Mouse (Mus musculus) hindbrain, embryonic 15.5 days (tissue): ENCODE measurements at regions not wholly inside any gene's neighbourhood (a gene's known extent, or its start where the extent isn't known, plus 50 kb on each side); places are given as distances from the start of the nearest gene placed in this dataset.
A peak's percentile ranks its signal among the peaks of the same experiment; 100 is the strongest.
"Not testable (repeated sequence)": the region's sequence is repeated elsewhere in the genome, so short reads cannot be mapped to it uniquely, and the experiment has no call there.

Source experiments
- ATAC-seq: fragments of 200-750 bp; cut with Nextera tagmentation; 2 replicates; pipeline ENCODE4 v1.8.0; 2017; ENCODE audit warnings: low read depth, moderate number of reproducible peaks, moderate TSS enrichment; ENCODE audit not compliant: low FRiP score
- H3K27ac ChIP-seq: fragments of 300-500 bp; sonication (generic); replicated peaks from 2 replicates; pipeline ENCODE4 v1.5.1; 2015; ENCODE audit warnings: mild to moderate bottlenecking, inconsistent platforms
- H3K27me3 ChIP-seq: fragments of 300-500 bp; sonication (generic); 2 replicates; pipeline ENCODE4 v1.6.1; 2015; ENCODE audit warnings: control low read depth, inconsistent platforms
- H3K36me3 ChIP-seq: fragments of 300-500 bp; sonication (generic); 2 replicates; pipeline ENCODE4 v1.6.1; 2015; ENCODE audit warnings: control low read depth, inconsistent platforms
- H3K4me1 ChIP-seq: fragments of 300-500 bp; sonication (generic); replicated peaks from 2 replicates; pipeline ENCODE4 v1.6.1; 2015; ENCODE audit warnings: control low read depth, inconsistent platforms
- H3K4me2 ChIP-seq: fragments of 300-500 bp; sonication (generic); 2 replicates; pipeline ENCODE4 v1.6.1; 2015; ENCODE audit warnings: moderate library complexity, mild to moderate bottlenecking, inconsistent platforms
- H3K4me3 ChIP-seq: fragments of 300-500 bp; sonication (generic); 2 replicates; pipeline ENCODE4 v1.5.1; 2015; ENCODE audit warnings: mild to moderate bottlenecking, inconsistent platforms
- H3K9ac ChIP-seq: fragments of 300-500 bp; sonication (generic); 2 replicates; pipeline ENCODE4 v1.6.1; 2015; ENCODE audit warnings: inconsistent platforms
- H3K9me3 ChIP-seq: fragments of 300-500 bp; sonication (generic); 2 replicates; pipeline ENCODE4 v1.6.1; 2016; ENCODE audit warnings: control low read depth, inconsistent platforms
- WGBS: fragments of 180-500 bp; shearing (Covaris S2); methylation state at CpG from one replicate; pipeline ENCODE4 v1.1.7; 2015; 5-methylcytosine and 5-hydroxymethylcytosine counted together

DNA sequence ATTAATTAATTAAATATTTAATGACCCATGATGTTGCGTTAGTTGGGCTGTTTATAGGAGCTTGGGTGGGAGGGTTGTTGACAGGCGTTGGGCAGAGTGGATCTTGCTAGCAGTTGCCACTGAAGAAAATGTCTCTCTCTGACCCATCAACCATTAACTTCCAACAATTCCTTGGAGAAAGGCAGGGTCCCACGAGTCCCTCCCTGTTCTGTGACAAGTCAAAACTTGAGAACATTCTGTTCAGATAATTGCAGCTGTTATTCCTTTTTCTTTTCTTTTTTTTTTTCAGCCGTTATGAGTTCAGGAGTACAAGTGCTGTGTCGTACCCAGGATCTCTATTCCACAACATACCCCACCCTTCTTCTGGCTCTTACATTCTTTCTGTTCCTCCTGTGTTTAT, 59.8 kb upstream of the Tnfrsf21 start:
- H3K9ac ChIP-seq, result no peak overlapping the region
- H3K27ac ChIP-seq, result no peak overlapping the region
- H3K27me3 ChIP-seq, result no peaks in the 10 kb centered on the region
- no peak overlapping the region for H3K4me3 ChIP-seq
- no peaks in the 10 kb centered on the region for H3K36me3 ChIP-seq
- H3K9me3 ChIP-seq, result no peaks in the 10 kb centered on the region
- ATAC-seq, result no peak
- no peaks in the 10 kb centered on the region for H3K4me1 ChIP-seq
- H3K4me2 ChIP-seq, result no peak overlapping the region
- 75% methylated on average over 5 of the region's 5 CpGs for WGBS

DNA sequence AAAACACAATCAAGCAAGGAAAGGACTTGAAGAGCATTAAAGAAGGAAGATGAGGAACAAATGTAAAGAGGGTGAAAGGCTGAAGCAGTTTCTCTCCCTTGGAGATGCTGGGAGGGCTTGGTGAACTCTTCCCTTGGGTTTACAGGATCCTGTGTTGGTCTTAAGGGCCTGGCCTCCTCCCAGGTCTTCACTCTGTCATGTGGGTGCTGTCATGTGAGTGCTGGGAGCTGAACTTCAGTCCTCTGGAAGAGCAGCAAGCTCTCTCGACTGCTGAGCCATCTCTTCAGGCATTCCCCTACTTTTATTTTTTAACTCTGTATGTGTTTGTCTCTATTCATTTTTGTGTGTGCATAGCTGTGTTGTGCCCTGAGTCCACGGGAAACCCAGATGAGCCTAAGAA, 61.6 kb upstream of the Tnfrsf21 start:
- Histone ChIP-seq H3K4me3 (no peak overlapping the region), H3K4me2 (no peak overlapping the region), H3K9me3 (no peaks in the 10 kb centered on the region), H3K27ac (no peak overlapping the region), H3K27me3 (no peaks in the 10 kb centered on the region), H3K4me1 (no peaks in the 10 kb centered on the region), H3K9ac (no peak overlapping the region), H3K36me3 (no peaks in the 10 kb centered on the region)
- WGBS, result 80% methylated on average over 2 of the region's 2 CpGs
- ATAC-seq, result no peak

DNA sequence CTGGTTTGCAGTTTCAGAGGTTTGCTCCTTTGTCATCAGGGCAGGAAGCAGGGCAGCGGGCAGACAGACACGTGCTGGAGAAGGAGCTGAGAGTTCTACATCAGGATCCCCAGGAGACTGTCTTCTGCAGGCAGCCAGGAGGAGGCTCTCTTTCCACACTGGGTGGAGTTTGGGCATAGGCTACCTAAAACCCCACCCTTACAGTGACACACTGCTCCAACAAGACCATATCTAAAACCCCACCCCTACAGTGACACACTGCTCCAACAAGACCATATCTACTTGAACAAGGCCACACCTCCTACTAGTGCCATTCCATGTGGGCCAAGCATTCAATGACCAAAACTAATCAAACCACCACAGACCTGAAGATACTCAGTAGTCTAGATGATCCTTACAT, 68.0 kb upstream of the Cd2ap start:
- ATAC-seq, result no peak
- no peaks in the 10 kb centered on the region for H3K9me3 ChIP-seq
- WGBS, result 74% methylated on average over 2 of the region's 2 CpGs
- no peak overlapping the region for H3K9ac ChIP-seq
- H3K27me3 ChIP-seq, result no peaks in the 10 kb centered on the region
- H3K27ac ChIP-seq, result no peak overlapping the region
- no peak overlapping the region for H3K4me2 ChIP-seq
- no peaks in the 10 kb centered on the region for H3K36me3 ChIP-seq
- H3K4me1 ChIP-seq, result no peaks in the 10 kb centered on the region
- H3K4me3 ChIP-seq, result no peak overlapping the region

DNA sequence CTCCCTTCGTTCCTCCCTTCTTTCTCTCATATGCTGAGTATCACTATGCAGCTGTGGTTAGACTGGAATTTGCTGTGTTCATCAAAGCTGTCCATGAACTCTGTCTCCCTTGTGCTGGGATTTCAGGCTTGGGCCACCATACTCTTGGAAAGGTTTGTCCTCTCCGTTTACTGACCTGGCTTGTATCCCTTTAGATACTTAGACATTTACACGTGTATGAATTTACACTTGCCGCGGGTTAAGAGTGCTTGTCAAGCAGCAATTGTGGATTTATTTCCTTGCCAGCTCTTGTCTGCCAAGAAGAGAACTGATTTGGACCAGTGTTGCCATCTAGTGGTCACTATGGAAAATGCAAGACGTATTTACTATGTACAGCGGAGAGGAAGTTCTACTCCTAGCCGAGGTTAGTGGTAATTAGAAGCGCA, 66.8 kb upstream of the Cd2ap start:
- H3K4me1 ChIP-seq, result no peaks in the 10 kb centered on the region
- no peaks in the 10 kb centered on the region for H3K27me3 ChIP-seq
- peak overlapping the region; percentile 43 for H3K4me2 ChIP-seq
- no peak overlapping the region for H3K4me3 ChIP-seq
- no peaks in the 10 kb centered on the region for H3K9me3 ChIP-seq
- no peaks in the 10 kb centered on the region for H3K36me3 ChIP-seq
- no peak overlapping the region for H3K9ac ChIP-seq
- ATAC-seq, result peak; percentile 91
- no peak overlapping the region for H3K27ac ChIP-seq
- 12% methylated on average over 9 of the region's 9 CpGs for whole genome bisulfite sequencing

DNA sequence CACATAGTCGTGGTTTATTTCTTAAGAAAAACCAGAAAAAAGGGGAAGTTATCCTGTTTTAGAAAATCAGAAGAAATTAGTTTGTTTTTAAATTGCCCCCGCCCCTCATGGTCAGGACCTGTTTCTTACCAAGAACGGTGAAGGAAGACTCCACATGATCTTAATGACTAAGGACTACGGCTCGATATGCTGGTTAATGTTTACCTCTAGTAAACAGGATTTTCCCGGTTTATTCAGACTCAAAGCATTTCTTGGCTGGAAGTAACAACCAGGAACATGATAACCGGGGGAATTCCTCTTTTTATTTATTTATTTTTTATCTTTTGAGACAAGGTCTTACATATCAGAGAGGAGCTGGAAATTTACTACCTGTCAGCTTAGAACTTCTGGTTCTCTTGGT, 63.0 kb upstream of the Cd2ap start:
- Histone ChIP-seq H3K4me2 (no peak overlapping the region), H3K4me1 (no peaks in the 10 kb centered on the region), H3K36me3 (no peaks in the 10 kb centered on the region), H3K27ac (no peak overlapping the region), H3K4me3 (no peak overlapping the region), H3K27me3 (no peaks in the 10 kb centered on the region), H3K9me3 (no peaks in the 10 kb centered on the region), H3K9ac (no peak overlapping the region)
- no peak for ATAC-seq
- 78% methylated on average over 7 of the region's 7 CpGs for WGBS

DNA sequence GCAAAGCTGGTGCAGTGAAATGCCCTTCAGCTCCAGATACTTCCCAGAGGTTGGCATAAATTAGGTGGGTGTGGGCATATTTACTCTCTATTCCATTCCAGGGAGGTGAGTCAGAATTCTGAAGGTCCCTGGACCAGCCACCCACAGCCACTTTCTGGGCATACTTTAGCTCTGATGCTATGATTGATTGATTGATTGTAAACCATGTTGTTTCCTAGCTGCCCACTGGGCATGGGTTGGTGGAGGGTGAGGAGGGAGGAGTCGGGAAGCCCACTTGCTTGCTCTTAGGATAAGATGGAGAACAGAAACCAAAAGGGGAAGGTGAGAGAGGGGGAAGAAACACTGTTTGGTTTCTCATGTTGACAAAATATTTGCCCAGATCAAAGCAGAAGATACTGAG, 62.1 kb upstream of the Cd2ap start:
- Histone ChIP-seq H3K4me3 (no peak overlapping the region), H3K9ac (no peak overlapping the region), H3K4me1 (no peaks in the 10 kb centered on the region), H3K27me3 (no peaks in the 10 kb centered on the region), H3K27ac (no peak overlapping the region), H3K9me3 (no peaks in the 10 kb centered on the region), H3K36me3 (no peaks in the 10 kb centered on the region), H3K4me2 (no peak overlapping the region)
- WGBS, result 59% methylated on average over 1 of the region's 1 CpGs
- ATAC-seq, result no peak

DNA sequence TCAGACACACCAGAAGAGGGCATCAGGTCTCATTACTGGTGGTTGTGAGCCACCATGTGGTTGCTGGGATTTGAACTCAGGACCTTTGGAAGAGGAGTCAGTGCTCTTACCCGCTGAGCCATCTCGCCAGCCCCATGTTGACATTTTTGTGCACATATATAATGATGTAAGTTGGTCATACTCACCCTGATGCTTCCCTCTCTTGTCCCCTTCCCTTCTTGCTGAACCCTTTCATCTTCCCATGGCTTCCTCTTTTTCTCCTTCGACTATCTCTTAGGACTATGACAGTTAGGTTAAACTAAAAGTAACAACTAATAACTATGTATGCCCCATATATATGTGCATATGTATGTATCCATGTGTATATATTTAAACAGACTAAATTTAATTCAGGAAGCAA, 61.0 kb upstream of the Cd2ap start:
- H3K4me1 ChIP-seq, ATAC-seq, H3K27ac ChIP-seq, H3K4me3 ChIP-seq, H3K4me2 ChIP-seq, H3K36me3 ChIP-seq, H3K27me3 ChIP-seq, H3K9me3 ChIP-seq, H3K9ac ChIP-seq: not testable (repeated sequence)
- 92% methylated on average over 3 of the region's 3 CpGs for WGBS

DNA sequence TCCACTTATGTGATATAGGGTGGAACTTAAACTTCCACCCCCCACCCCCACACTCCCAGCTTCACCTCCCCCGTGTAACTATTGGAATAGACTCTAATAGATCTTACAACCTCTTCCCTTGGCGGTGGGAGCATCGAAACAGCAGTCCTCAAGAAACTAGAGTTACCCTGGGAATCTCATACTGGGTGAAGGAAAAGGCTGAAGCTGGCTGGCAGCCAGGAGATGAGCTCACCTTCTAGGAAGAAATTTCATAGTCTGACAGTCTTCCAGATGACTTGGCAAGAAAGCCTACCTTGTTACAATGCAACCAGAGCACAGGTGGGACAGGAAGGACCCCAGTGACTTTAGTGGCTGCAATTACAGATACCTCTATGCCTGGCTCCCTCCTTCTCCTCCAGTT, 57.6 kb upstream of the Cd2ap start:
- no peaks in the 10 kb centered on the region for H3K4me1 ChIP-seq

DNA sequence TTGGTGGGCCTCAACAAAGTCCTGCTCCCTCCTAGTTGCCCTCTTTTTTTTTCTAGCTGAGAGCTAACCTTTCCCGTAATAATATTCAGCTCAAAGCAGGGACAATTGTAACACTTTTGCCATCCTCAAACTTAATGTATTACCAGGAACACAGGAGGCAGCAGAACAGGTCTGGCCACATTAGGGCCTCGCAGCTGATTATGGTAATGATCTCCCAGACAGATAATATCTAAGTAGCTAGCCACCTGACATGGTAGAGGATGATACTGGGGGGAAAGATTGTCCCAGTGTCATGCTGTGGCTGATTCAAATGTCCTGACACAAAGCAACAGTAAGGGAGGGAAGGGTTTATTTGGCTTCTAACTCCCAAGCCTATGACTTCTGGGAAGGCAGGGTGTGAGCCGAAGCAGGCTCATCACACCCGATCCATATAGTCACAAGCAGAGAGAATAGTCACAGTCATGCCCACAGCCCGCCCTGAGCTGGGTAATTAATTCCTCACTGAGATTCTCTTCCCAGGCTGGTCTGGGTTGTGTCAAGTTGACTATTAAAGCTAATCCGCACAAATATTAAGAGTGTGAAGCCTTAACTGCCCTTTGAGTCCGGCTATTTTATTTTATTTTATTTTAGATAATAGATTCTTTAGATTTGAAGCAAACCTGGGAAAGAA, 57.0 kb upstream of the Cd2ap start:
- WGBS, result 79% methylated on average over 7 of the region's 7 CpGs
- no peaks in the 10 kb centered on the region for H3K27me3 ChIP-seq
- ATAC-seq, result no peak
- H3K4me2 ChIP-seq, result no peak overlapping the region
- H3K9me3 ChIP-seq, result no peaks in the 10 kb centered on the region
- no peak overlapping the region for H3K27ac ChIP-seq
- H3K4me1 ChIP-seq, result no peaks in the 10 kb centered on the region
- H3K36me3 ChIP-seq, result no peaks in the 10 kb centered on the region
- H3K4me3 ChIP-seq, result no peak overlapping the region
- H3K9ac ChIP-seq, result no peak overlapping the region

More for the DNA sequence above, 57.6 kb upstream of the Cd2ap start:
- no peak overlapping the region for H3K9ac ChIP-seq
- no peak overlapping the region for H3K4me2 ChIP-seq
- WGBS, result 66% methylated on average over 3 of the region's 3 CpGs
- H3K9me3 ChIP-seq, result no peaks in the 10 kb centered on the region
- no peaks in the 10 kb centered on the region for H3K27me3 ChIP-seq
- H3K4me3 ChIP-seq, result no peak overlapping the region
- no peak overlapping the region for H3K27ac ChIP-seq
- H3K36me3 ChIP-seq, result no peaks in the 10 kb centered on the region
- no peak for ATAC-seq

DNA sequence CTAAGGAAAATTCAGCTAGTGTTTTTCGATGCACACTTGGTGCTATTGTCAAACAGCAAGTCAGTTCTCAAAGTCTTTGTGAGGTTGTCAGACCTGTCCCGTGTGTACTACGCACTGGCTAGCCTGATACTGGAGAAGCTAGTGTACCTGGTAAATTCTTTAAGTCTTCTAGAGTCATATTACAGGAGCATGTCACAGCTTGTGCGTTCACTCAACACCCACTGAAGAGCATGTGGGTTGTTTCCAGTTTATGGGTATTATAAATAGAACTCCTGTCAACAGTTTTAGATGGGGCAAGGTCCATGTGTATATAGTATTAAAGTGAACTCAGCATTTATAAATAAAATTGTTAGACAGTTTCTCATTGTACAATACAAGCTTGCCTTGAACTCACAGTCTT, 50.9 kb upstream of the Cd2ap start:
- no peak overlapping the region for H3K4me3 ChIP-seq
- H3K36me3 ChIP-seq, result no peaks in the 10 kb centered on the region
- no peak for ATAC-seq
- no peaks in the 10 kb centered on the region for H3K4me1 ChIP-seq
- 93% methylated on average over 4 of the region's 4 CpGs for whole genome bisulfite sequencing
- H3K9ac ChIP-seq, result no peak overlapping the region
- no peak overlapping the region for H3K4me2 ChIP-seq
- no peaks in the 10 kb centered on the region for H3K9me3 ChIP-seq
- H3K27me3 ChIP-seq, result no peaks in the 10 kb centered on the region
- H3K27ac ChIP-seq, result no peak overlapping the region
